Mouse (Mus musculus): ENCODE measurements around the gene Cpeb3.

GRCm38 (mm10) chr19:37081467-37081866 lies 126.9 kb downstream of the Cpeb3 start:
- TF ChIP-seq CTCF (IDR thresholded peaks at IDR 0.05; ENCODE audit: low read depth, low read length) (no peak), POLR2A (IDR thresholded peaks at IDR 0.05; ENCODE audit: borderline replicate concordance, low read depth, low read length) (no peak)

All from bone marrow macrophage, adult 2 months (primary cell).